Mouse (Mus musculus) kidney, postnatal 14 days (tissue): Measurements from ENCODE around the gene Asb1.
A peak's percentile ranks its signal among the peaks of the same experiment; 100 is the strongest.

Experiments
- DNase-seq: peaks from one replicate; pipeline ENCODE4 v3.0.0; 2022; ENCODE audit warnings: mixed read lengths

The Asb1 gene

DNA sequence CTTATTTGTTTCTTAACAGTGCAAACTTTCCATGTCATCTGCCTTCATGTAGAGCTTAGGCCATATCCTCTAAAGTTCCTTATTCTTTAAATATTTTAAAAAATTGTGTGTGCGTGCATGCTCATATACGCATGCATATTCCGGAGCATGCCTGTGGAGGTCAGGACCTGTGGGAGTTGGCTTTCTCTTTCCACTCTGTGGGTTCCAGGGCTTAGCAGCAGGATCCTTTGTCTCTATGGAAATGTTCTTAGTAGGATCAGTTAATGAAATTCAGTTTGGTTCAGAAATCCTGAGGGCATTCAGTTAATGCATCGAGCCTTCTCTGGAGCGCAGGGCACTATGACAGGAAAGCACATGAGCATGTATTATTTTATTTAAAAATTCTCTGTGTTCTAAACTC, 7.2 kb downstream of the Asb1 start:
- DNase-seq = no peak

DNA sequence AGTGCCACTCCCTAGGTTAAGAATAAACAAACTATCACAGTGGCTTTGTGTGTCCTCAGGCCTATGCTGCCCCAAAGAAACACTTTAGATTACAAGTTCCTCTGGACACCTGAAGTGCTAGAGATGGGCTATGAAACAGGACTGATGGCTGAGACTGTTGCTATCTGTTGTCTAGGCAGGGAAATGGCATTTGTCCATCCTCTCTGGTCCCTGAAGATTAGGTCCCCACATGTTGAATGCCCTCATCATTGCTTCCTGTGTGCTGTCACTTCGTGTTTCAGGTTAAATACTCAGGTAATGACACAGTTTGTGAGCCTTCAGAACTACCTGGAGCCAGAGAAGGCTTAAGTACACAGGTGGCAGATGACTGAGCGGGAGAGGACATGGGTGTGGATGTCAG, 8.7 kb downstream of the Asb1 start:
- DNase-seq = no peak

DNA sequence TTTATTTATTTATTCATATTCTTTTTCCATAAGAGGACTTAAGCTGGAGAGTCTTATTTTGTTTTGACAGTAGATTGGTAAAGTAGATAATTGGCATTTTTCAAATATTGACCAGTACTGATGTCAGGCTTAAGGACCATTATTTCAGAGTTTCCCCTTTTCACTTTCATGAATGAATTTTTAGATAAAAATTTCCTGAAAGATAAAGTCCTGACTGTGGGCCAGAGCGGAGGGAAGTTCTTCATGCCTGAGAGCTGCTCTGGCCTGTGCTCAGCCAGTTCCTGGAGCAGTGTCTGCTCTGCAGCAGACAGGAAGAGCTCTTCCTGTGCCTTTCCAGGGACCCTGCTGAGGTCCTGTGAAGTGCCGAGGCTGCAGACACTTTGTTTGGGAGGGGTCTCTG, 16.8 kb downstream of the Asb1 start:
- DNase-seq = no peak

DNA sequence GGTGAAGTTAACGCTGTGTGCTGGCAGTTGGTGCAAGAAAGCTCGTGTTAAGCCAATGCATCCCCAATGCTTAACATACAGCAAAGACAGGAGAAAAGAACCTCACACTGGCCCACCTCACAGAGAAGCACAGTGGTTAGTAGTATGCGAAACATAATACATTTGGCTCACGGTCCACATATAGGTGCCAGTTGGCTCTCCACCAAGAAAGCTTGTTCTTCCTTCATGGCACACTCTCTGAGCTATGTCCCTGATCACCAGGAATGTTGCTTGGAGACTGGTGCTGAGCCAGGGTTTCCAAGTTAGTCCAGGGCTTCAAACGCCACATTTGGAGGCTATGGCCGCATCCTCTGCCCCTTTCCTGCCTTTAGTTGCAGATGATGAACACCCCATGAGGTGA, 20.9 kb downstream of the Asb1 start:
- no peak for DNase-seq

DNA sequence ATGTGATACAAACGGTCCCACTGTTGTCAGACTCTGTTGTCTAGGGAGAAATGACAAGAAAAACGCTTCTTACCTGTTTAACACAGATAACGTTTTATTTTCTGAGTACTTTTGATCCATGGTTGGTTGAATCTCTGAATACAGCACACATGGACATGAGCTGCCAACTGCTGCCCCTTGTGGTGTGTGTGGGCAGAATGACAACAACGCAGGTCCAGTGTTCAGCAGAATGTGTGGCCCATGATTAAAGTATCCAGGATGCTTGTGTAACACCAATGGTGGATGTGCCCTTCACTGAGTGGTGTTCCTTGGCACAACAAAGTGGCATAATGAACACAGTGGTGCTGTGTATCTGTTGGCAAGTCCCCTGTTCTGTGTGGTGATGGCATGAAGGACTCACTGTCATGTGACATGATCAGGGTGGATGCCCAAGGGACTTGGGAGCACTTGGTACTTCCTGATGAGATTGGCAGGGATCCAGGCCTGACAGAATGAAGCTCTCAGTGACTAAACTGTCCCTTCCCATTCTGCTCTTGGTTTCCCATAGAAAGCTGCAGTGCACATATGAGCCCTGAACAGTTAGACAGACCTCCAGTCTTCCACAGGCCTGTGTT, 22.7 kb downstream of the Asb1 start:
- DNase-seq = no peak

DNA sequence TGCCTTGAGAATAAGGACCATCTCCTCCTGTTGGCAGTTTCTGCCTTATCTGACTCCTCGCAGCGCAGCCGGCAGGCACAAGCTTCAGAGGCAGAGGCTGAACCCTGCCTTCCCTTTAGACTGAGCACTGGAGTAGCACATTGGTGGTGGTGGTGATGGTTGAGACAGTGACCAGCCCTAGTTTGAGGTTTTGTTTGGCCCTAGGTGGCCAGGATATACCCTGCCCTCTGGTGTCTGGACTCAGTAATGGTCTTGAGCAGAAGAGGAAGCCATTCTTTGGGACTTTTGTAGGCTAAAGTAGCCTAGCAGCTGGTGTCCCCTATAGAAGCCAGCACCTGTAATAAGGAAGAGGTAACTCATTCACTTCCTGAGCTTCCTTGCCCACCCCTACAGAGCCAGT, 23.7 kb downstream of the Asb1 start:
- peak; percentile 14 for DNase-seq

DNA sequence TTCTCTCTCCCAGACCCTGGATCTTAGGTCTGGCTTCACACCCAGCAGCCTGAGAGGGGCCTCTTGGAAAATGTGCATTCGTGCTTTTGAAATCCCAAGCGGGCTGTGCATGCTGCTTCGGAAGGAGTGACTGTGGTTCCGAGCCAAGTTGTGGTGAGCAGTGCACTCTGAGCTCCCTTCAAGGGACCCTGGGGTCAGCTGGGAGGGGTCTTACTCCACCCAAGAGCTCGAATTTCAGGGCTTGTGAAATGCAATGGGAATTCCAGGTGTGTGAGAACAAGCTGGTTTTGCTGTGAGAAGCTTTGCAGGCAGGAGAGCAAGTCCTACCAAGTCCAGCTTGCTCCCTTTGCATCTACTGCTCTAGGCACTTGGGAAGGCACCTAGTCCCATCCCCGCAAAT, 24.3 kb downstream of the Asb1 start:
- no peak for DNase-seq

DNA sequence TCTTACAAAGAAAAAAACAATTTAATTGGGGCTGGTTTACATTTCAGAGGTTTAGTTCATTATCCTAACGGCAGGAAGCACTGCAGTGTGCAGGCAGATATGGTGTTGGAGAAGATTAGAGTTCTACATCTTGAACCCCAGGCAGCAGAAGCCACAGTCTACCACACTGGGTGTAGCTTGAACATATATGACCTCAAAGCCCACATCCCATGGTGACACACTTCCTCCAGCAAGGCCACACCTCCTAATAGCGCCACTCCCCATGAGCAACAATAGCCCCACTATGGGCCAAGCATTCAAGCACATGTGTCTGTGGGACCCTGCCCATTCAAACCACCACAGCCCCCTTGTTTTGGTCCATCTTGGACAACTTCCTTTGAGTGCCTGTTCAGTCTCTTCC, 26.9 kb downstream of the Asb1 start:
- no peak for DNase-seq

DNA sequence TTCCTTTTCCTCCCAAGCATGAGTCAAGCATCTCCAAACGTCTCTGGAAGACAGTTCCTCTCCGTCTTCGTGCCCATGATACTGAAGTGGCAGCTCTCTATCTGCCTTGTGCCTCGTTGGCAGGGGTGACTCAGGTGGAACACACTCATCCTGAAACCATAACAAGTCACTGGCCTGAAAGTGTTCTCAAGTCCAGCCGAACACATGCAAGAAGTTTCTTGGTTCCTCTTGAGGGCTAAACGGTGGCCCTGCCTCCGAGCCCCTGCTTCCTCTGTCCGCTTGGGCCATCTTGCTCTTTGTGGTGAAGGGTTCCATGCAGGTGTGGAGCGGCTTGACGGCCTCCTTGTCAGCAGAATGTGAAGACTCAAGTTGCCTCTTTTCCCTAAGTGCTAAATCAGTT, 32.1 kb downstream of the Asb1 start:
- no peak for DNase-seq

DNA sequence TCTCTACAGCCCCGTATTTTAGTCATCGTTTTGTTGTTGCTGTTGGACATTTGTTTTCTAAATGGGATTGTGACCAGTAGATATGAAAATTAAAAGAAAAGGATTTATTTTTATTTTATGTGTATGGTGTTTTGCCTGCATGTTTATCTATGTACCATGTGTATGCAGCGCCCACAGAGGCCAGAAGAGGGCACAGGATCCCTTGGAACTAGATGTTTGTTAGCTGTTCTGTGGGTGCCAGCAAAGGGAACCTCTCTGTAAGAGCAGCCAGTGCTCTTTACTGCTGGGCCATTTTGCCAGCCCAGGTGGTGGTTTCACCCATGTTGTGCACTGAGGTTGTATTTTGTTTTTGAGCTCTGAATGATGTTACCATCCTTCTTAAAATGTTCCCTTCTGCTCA, 33.9 kb downstream of the Asb1 start:
- peak; percentile 59 for DNase-seq

DNA sequence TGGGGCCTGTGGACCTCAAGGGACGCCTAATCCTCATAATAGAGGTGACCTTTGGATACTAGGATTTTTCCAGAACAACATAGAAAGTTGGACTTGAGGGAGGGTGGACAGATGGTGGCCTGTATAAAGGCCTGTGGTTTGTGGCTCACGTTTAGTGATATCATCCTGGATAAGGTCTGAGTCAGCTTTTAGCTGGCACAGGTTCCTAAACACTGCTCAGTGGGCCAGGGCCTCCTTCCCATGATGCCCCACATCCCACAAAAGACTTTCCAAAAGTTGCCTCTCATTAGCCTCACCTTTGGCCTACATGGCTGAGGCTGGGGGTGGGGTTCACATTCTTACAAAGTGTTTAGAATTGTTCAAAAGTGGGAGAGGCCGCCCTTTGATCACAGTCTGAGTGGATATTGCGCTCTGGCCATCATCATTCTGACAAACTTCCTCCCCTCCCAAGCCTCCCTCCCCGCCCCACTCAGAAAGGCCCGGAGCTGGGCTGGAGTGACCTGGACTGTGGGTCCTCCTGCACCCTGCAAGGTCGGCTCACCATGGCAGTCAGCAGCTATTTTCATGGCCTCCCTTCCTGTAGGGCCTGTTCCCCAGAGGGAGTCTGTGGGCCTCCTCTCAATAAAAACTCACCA, 37.7 kb downstream of the Asb1 start:
- no peak for DNase-seq

DNA sequence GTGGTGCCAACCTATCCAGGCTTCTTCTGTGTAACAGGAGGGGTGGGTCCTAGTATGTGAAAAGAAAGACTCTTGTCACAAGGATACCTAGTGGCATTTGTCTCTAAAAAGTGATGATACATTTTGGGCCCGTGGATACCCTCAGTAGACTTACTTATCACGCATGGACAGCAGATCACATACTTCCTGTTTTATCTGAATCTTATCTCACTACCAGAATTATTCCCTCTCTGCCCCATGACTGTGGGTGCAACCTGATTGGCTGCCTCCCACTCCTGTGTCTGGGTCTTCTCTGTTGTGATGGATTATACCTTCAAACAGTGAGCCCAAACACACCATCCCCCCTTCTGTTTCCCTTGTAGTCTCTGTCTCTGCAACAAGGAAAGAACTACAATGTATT, 40.2 kb downstream of the Asb1 start:
- DNase-seq = no peak

DNA sequence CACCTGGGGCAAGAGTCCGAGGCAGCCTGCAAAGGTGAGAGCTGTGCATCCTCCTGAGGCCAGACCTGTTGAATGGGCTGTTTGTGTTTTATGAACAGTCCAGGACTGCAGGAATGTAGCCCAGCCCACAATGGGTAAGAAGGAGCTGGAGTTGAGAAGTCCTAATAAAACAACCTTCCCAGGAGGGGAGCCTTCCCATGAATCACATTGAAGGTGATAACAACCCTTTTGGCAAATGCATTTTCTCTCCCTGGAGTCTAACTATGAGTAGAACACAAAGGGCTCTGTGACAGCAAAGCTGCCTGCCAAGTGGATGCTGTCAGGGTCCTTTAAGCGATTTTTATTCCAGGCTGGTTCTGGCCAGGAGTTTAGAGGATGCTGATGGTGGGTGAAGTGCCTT, 40.9 kb downstream of the Asb1 start:
- no peak for DNase-seq

DNA sequence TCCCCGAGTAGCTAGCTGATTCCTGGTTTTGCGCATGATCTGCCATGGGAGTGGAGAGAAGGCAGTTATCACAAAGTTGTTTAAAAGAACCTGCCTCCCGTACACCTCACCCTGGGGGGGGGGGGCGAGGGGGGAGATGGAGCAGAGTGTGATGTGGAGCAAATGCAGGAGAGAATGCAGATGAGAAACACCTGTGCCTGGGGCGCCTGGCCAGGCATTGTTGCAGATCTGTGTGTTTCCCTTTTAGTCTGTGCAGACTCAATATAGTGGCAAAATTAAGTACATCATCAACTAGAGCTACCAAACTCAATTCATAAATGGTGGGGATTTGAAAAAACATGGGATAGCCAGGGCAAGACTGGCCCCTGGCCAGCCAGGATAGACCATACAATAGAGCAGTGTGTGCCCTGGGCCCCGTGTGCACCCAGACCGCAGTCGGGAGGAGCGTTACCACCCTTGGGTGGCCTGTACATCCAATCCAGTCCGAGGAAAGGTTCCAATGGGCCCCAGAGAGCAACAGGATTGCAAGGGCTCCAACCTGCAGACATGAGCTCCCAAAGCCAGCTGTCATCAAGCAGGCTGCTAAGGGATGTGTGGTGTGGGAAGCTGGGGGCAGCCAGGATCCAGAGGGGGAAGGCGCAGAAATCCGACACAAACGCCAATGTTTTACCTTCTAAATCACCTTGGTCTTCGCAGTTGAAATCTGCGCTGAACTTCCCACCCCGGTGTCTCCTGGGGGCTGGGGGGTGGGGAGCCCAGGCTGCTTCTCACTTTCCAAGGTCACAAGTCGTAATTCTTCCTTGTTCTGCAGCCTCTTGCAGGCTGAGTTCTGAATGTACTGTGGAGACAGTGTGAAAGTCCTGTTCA, 44.9 kb downstream of the Asb1 start:
- no peak for DNase-seq

DNA sequence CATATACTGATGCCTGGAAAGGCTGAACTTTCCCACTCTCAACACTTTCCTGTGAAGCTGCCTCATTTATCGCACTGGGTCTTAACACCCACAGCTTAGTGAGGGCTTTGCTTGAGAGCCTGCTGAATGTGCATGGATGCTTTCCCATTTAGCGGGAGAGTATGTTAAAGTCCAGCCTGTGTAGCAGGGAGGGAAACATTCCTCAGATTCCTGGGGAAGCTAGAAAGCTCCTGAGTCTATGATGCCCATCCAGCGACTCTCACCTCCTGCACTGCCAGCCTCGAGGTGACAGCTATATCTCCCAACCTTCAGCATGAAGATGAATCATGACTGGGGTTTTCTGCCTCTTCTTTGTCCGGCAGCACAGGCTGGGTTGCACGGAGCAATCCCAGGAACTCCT, 49.4 kb downstream of the Asb1 start:
- no peak for DNase-seq

DNA sequence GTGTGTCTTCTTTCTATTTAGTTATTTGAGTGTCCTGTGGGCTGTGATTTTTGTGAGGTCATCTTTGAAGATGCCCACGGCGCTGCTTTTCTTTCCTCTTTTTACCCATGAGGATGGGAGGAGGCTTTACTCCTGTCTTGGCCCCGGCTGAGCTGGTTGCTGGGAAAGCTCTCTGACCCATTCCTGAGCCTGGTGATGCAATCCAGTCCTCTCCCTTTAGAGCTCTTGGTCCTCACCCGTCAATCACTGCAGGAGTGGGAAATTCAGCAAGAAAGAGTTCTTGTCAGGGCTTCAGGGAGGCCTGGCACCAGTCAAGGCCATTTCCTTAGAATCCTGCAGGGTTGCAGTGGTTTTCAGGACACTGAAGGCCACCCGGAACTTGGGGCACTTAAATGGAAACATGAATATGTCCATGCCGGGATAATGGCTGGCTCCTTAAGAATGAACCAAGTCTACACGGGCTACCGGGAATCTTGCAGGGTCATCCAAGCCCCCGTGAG, 55.2 kb downstream of the Asb1 start:
- DNase-seq = no peak

DNA sequence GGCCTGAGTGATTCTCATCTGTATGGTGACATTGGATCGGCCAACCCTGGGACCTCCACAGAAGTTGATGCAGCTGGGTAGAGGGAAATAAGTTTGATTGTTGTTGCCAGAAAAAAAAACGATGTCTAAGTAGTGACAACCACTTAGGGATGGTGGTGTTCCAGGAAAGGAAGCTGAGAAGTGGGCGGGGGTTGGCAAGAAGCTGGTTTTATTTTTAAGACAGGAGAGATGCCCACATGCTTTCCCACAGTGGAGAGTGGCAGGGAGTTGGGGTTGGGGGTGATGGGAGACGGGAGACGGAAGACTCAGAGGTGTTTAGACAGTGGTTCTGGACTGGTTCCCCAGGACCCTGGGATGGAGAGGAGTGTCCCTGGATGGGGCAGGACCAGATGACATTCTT, 57.3 kb downstream of the Asb1 start:
- no peak for DNase-seq

DNA sequence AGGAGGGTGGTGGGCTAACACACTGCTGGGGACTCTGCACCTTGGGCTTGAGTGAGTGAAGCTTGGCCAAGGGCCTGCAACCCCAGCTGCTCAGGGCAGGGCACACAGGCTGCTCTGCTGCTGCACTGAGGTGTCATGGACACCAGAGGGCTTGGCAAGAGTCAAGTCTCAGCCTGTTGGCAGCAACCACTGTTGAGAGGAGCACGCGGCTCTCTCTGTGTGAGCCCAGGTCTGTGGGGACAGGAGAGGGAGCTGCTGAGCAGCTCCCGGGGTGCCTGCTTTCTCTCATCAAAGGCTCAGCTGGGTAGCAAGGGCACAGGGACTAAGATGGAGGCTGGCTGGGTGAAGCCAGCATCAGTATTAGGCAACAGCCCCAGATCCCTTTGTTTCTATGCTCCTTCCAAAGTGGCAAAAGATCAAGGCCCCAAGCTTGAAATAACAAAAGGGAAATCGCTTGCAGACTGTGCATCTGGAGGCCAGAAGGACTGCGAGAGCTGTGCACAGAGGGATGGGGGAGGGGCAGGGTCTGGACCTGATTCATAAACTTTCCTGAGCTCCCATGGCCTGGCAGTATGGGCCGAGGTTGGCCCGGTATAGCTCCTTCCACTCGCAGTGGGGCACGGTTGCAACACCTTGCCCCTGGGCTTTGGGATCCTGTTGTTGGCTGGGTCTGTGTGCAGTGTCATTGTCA, 60.5 kb downstream of the Asb1 start:
- peak; percentile 39 for DNase-seq

DNA sequence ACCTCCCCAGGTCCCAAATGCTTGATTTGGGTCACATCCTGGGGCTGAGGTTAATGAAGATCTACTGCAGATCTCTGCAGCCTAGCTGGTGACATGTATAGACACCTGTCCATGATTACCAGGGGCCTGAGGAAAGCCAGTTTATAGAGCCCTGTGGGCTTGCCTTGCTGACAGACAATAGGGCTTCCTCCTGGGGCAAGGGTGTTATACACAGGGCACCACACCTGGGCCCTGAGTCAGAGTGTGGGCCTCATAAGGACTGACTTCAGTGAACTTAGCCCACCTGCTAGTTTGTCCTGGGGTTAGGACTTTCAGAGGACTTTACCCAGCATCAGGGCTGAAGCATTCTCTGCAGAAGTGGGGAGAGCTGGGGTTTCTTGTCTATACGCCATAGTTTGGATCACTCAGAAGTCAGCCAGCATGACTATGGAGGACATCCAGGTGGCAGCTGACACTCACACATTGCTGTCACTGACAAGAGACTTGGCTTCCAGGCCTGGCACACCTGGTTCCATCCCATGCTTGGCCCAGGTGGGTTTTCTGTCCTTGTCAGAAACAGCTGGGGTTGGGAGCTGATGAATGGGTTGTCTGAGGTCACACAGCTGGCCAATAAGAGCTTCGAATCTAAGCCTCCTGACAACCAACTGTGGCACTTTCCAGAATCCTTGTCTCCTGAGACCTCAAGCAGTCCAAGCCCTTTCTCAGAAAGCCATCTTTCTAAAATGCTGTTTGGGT, 61.2 kb downstream of the Asb1 start:
- no peak for DNase-seq

DNA sequence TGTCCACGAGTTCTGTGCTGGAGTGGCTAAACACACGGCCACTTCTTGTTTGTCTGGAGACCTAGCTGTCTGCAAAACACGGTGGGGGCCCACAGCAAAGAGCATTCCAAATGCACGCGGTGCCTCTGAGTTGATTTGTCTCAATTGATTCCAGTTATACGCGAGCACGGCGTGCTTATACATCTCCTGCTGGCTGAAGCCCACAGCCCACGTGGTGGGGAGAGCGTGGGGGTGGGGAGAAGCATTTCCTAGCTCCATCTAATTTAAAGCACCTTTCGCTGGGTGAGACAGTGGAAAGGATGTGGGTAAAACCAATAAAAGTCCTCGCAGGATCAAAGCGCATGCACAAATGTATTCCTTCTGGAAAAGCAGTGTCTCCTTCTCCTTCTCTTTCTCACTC, 65.3 kb downstream of the Asb1 start:
- no peak for DNase-seq

DNA sequence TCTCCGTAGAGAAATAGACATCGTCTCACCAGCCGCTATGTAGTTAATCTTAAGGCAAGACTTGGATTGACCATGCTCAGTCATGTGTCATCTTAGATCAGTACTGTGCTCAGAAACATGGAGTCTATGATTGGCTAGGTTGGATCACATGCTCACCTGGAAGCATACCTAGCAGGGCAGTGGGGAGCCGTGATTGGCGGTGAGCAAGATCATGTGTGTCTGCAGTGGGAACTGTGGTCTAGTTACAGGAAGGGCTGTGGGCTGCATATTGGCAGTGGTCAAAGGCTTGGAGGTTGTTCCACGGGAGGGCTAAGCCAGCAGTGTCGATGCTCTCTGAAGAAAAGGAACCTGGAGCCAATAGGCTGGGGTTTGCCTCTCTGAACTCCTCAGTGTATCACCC, 66.4 kb downstream of the Asb1 start:
- no peak for DNase-seq

DNA sequence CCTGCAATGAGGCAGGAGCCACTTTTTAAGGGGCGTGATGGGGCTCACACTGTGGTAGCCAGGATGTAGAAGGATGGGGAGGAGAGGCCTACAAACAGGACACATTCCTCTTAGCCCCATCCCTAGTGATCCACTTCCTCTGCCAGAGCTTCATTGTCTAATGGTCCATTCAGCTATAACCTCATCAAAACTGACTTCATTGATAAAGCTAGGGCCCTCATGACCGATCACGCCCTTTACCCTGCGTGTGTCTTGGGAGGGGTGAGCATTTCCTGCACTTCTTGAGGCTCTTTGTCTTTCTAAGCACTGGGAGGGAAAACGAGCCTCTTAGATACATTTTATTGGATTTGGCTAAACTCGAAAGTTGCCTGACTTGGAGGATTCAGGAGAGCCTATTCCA, 66.8 kb downstream of the Asb1 start:
- DNase-seq = no peak
